Mouse (Mus musculus): ENCODE results near the gene Spag6. TPM values are rescaled to one million over a fixed set of nuclear protein-coding genes. Genes with fewer than 3 reads are reported as not detected.
A peak's percentile ranks its signal among the peaks of the same experiment; 100 is the strongest.

Gene Spag6
- polyA plus RNA-seq, 1 experiment from 2014 or later = 0.10 TPM

- Histone ChIP-seq H3K4me3 (peak overlapping the region; percentile 76), H3K9me3 (replicated peaks) (peaks cover 5% of the 10 kb centered on the region; the same call in 1 of the 2 replicates), H3K27ac (replicated peaks) (peak overlapping the region; percentile 97), H3K4me1 (peaks cover 16% of the 10 kb centered on the region), H3K27me3 (ENCODE audit: low read depth, poor library complexity, severe bottlenecking) (peaks cover 27% of the 10 kb centered on the region), H3K36me3 (no peaks in the 10 kb centered on the region)
- WGBS = under 1% methylated on average over 56 of the region's 56 CpGs
- DNase-seq (ENCODE audit: low spot score) = peak; percentile 86
Measured at GRCm38 (mm10) chr2:18766821-18767541, 73.1 kb downstream of the Spag6 start.

DNA sequence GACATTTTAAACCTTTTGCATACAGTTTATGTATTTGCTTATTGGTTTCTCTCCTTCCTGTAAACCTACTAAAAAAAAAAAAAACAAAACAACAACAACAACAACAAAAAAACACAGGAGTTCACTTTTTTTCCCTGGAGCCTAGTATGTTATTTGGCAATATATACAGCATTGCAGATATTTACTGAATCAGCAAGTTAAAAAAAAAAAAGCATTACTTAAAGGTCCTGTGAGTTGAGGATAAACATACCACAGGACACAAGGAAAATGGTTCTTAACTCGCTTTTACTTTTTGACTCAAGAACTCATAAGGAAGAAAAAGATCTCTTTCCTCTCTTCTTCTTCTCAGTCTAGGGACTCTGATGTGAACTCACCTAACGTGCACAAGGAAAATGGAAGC, 74.6 kb downstream of the Spag6 start:
- Histone ChIP-seq H3K36me3 (no peaks in the 10 kb centered on the region), H3K4me3 (no peak overlapping the region), H3K27ac (replicated peaks) (no peak overlapping the region), H3K4me1 (peaks cover 16% of the 10 kb centered on the region), H3K27me3 (ENCODE audit: low read depth, poor library complexity, severe bottlenecking) (peaks cover 27% of the 10 kb centered on the region), H3K9me3 (replicated peaks) (peaks cover 5% of the 10 kb centered on the region; the same call in 1 of the 2 replicates)
- 94% methylated on average over 2 of the region's 2 CpGs for WGBS
- no peak for DNase-seq (ENCODE audit: low spot score)

DNA sequence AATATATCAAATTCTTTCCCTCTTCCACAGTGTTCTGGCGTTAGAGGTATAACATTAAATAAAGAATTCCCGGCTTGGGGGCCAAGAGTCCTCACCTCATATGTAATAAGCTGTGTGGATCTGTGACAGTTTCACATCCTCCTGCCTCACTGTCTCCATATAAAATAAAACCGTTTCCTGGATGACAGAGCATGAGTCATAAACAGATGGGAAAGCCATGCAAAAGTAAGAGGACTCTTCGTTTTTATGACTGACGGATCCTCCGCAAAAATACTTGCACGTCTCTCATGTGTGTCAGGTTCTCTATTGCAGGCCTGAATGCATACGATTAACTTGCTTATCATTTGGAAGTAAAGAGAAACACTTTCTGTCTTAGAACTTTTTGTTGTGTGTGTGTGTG, 78.6 kb downstream of the Spag6 start:
- Histone ChIP-seq H3K27me3 (ENCODE audit: low read depth, poor library complexity, severe bottlenecking) (peaks cover 36% of the 10 kb centered on the region; the same call in 1 of the 2 replicates), H3K9me3 (replicated peaks) (peaks cover 5% of the 10 kb centered on the region; the same call in 1 of the 2 replicates), H3K4me3 (no peak overlapping the region), H3K4me1 (peaks cover 1% of the 10 kb centered on the region), H3K36me3 (no peaks in the 10 kb centered on the region), H3K27ac (replicated peaks) (no peak overlapping the region)
- WGBS = 91% methylated on average over 8 of the region's 8 CpGs
- no peak for DNase-seq (ENCODE audit: low spot score)

- H3K27ac ChIP-seq (replicated peaks) = no peak overlapping the region
- 85% methylated on average over 6 of the region's 6 CpGs for WGBS
- H3K9me3 ChIP-seq (replicated peaks) = peaks cover 5% of the 10 kb centered on the region; the same call in 1 of the 2 replicates
- H3K4me1 ChIP-seq = peaks cover 12% of the 10 kb centered on the region
- DNase-seq (ENCODE audit: low spot score) = no peak
- no peak overlapping the region for H3K4me3 ChIP-seq
- H3K36me3 ChIP-seq = no peaks in the 10 kb centered on the region
- peaks cover 41% of the 10 kb centered on the region for H3K27me3 ChIP-seq (ENCODE audit: low read depth, poor library complexity, severe bottlenecking)
Measured at GRCm38 (mm10) chr2:18774326-18774725, 80.5 kb downstream of the Spag6 start.

DNA sequence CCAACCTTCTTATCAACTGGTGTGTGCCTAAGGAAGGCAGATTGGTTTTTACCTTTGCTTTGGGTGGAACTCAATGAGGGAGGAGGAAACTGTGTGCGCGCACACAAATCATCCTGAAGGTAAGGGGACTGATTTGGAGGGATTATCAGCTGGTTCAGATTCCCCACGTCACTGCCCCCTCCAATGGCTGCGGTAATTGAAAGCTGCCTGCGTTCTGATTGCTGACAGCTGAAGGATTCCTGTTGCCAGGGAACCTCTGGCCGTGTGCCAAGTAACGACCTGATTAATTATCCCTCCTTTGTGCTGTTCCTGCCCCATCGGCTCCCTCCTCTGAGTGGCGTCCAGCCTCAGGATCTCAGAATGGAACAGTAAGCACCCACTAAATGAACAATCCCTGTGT, 84.4 kb downstream of the Spag6 start:
- Histone ChIP-seq H3K4me1 (peaks cover 12% of the 10 kb centered on the region), H3K9me3 (replicated peaks) (no peaks in the 10 kb centered on the region), H3K36me3 (no peaks in the 10 kb centered on the region), H3K4me3 (no peak overlapping the region), H3K27me3 (ENCODE audit: low read depth, poor library complexity, severe bottlenecking) (peaks cover 63% of the 10 kb centered on the region), H3K27ac (replicated peaks) (no peak overlapping the region)
- DNase-seq (ENCODE audit: low spot score) = peak; percentile 56
- WGBS = 13% methylated on average over 9 of the region's 9 CpGs

- DNase-seq (ENCODE audit: low spot score) = no peak
- Histone ChIP-seq H3K4me1 (peaks cover 12% of the 10 kb centered on the region), H3K36me3 (no peaks in the 10 kb centered on the region), H3K27ac (replicated peaks) (no peak overlapping the region), H3K27me3 (ENCODE audit: low read depth, poor library complexity, severe bottlenecking) (peaks cover 56% of the 10 kb centered on the region), H3K4me3 (no peak overlapping the region), H3K9me3 (replicated peaks) (no peaks in the 10 kb centered on the region)
- 81% methylated on average over 3 of the region's 3 CpGs for WGBS
Measured at GRCm38 (mm10) chr2:18779830-18780229, 86.0 kb downstream of the Spag6 start.

DNA sequence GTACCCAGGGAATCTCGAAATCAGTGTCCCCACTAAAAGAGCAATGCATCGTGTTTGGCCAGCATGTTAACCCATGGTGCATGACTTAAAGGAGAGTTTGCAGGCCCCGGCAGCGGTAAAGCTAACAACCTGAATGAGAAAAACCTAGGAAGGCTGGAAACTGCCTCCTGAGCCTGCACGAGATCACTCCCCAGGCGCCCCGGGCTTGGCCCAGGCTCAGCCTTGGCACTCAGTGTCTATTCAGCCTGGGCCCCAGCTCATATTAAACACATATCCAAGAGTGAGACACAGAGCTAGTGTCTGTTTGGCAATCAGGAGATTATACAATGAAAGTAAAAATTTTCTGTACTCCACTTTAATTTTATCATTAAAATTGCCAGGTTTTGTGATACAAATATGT, 87.5 kb downstream of the Spag6 start:
- Histone ChIP-seq H3K27me3 (ENCODE audit: low read depth, poor library complexity, severe bottlenecking) (peaks cover 41% of the 10 kb centered on the region), H3K9me3 (replicated peaks) (no peaks in the 10 kb centered on the region), H3K4me3 (no peak overlapping the region), H3K27ac (replicated peaks) (no peak overlapping the region), H3K36me3 (no peaks in the 10 kb centered on the region), H3K4me1 (peaks cover 12% of the 10 kb centered on the region)
- no peak for DNase-seq (ENCODE audit: low spot score)
- WGBS = 87% methylated on average over 7 of the region's 7 CpGs

- peaks cover 53% of the 10 kb centered on the region for H3K27me3 ChIP-seq (ENCODE audit: low read depth, poor library complexity, severe bottlenecking)
- H3K36me3 ChIP-seq = no peaks in the 10 kb centered on the region
- 83% methylated on average over 4 of the region's 4 CpGs for WGBS
- H3K27ac ChIP-seq (replicated peaks) = no peak overlapping the region
- no peaks in the 10 kb centered on the region for H3K9me3 ChIP-seq (replicated peaks)
- peaks cover 12% of the 10 kb centered on the region for H3K4me1 ChIP-seq
- no peak overlapping the region for H3K4me3 ChIP-seq
- DNase-seq (ENCODE audit: low spot score) = no peak
Measured at GRCm38 (mm10) chr2:18794261-18794660, 100.4 kb downstream of the Spag6 start.

GRCm38 (mm10) chr2:18797776-18798175, 103.9 kb downstream of the Spag6 start:
- Histone ChIP-seq H3K27ac (replicated peaks) (no peak overlapping the region), H3K27me3 (ENCODE audit: low read depth, poor library complexity, severe bottlenecking) (peaks cover 88% of the 10 kb centered on the region), H3K36me3 (no peaks in the 10 kb centered on the region), H3K4me1 (peaks cover 40% of the 10 kb centered on the region), H3K9me3 (replicated peaks) (no peaks in the 10 kb centered on the region), H3K4me3 (0 out of 2 replicates have a peak overlapping the region, but pooled peaks have one; percentile 1)
- DNase-seq (ENCODE audit: low spot score) = no peak
- 43% methylated on average over 8 of the region's 8 CpGs for WGBS

DNA sequence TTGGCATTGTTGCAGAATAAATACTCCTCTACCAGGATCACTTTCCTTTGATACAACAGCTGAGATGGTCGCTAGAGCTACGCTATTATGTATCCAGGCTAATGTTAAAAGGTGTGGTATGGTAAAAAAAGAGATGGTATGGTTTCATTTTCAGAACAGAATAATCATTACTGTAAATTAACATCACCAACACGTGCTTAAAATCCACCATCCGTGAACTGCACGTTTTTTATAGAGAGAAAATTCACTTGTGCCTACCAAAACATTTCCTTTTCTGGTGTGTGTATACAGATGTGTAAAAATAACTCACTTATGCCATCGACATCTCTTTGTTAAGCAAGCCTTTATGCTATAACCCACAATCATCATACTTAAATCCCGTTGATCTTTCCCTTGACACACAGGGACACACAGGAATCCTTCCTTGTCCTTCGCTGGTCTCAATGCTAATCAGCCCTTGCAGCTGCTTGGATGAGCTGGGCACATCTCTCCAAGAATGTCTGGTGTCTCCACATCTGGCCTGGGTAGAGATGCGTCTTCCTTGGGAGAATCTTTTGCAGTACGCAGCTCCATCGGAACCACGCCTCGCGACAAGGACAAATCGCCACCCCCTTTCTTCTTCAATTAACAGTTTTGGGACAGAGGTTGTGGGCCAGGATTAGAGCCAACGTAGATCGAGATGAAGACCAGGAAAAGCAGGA, 105.6 kb downstream of the Spag6 start:
- peak overlapping the region; percentile 79 for H3K27ac ChIP-seq (replicated peaks)
- no peak for DNase-seq (ENCODE audit: low spot score)
- peaks cover 99% of the 10 kb centered on the region for H3K27me3 ChIP-seq (ENCODE audit: low read depth, poor library complexity, severe bottlenecking)
- H3K36me3 ChIP-seq = no peaks in the 10 kb centered on the region
- H3K9me3 ChIP-seq (replicated peaks) = no peaks in the 10 kb centered on the region
- H3K4me1 ChIP-seq = peaks cover 44% of the 10 kb centered on the region
- WGBS = 12% methylated on average over 17 of the region's 17 CpGs
- H3K4me3 ChIP-seq = peak overlapping the region; percentile 61

Other genes with a start within 250 kb of the Spag6 start
- 82.0 and 101 TPM in 2 replicates for gene Commd3, start 21.6 kb upstream of the Spag6 start, polyA plus RNA-seq (2016; fragmentation: Nextera tagmentation; extraction: Ambion mirVana)
- gene Bmi1, start 17.0 kb upstream of the Spag6 start, polyA plus RNA-seq (2016; fragmentation: Nextera tagmentation; extraction: Ambion mirVana) = 25.5 and 26.6 TPM in 2 replicates

Measured in midbrain, embryonic 10.5 days (tissue).